Mouse (Mus musculus): Measurements from ENCODE around the gene Cd68.

- TF ChIP-seq CTCF (IDR thresholded peaks at IDR 0.05; ENCODE audit: extremely low read depth, insufficient read length, insufficient replicate concordance, low read depth, low read length) = no peak
- no peak for TF ChIP-seq POLR2A (IDR thresholded peaks at IDR 0.05; ENCODE audit: low read depth, low read length)
Measured at GRCm38 (mm10) chr11:69706775-69707479, 41.0 kb upstream of the Cd68 start.

Data from small intestine, adult 2 months (tissue).